Mouse (Mus musculus) midbrain, embryonic 16.5 days (tissue): Measurements from ENCODE around the gene Ldlrad3. TPM values are rescaled to one million over a fixed set of nuclear protein-coding genes. Genes with fewer than 3 reads are reported as not detected.
A peak's percentile ranks its signal among the peaks of the same experiment; 100 is the strongest.

Source experiments
- ATAC-seq: fragments of 200-750 bp; cut with Nextera tagmentation; 2 replicates; pipeline ENCODE4 v1.8.0; 2017; ENCODE audit warnings: moderate TSS enrichment
- H3K27ac ChIP-seq: fragments of 300-500 bp; sonication (generic); 2 replicates; pipeline ENCODE4 v1.5.1; 2014; ENCODE audit warnings: mild to moderate bottlenecking, low read length, mixed read lengths
- H3K27me3 ChIP-seq: fragments of 300-500 bp; sonication (generic); 2 replicates; pipeline ENCODE4 v1.6.1; 2014; ENCODE audit warnings: low read depth, low read length, mixed read lengths; ENCODE audit not compliant: control insufficient read depth, insufficient read depth
- H3K36me3 ChIP-seq: fragments of 300-500 bp; sonication (generic); 2 replicates; pipeline ENCODE4 v1.6.1; 2014; ENCODE audit warnings: mild to moderate bottlenecking, low read length, moderate library complexity, mixed read lengths; ENCODE audit not compliant: control insufficient read depth, insufficient read depth
- H3K4me1 ChIP-seq: fragments of 300-500 bp; sonication (generic); 2 replicates; pipeline ENCODE4 v1.6.1; 2014; ENCODE audit warnings: mild to moderate bottlenecking, low read length, mixed read lengths; ENCODE audit not compliant: control insufficient read depth, insufficient read depth
- H3K4me2 ChIP-seq: fragments of 300-500 bp; sonication (generic); 2 replicates; pipeline ENCODE4 v1.6.1; 2014; ENCODE audit warnings: mild to moderate bottlenecking, low read length, mixed read lengths
- H3K4me3 ChIP-seq: fragments of 300-500 bp; sonication (generic); 2 replicates; pipeline ENCODE4 v1.5.1; 2014; ENCODE audit warnings: low read depth, mild to moderate bottlenecking, low read length, moderate library complexity, mixed read lengths
- H3K9ac ChIP-seq: fragments of 300-500 bp; sonication (generic); 2 replicates; pipeline ENCODE4 v1.6.1; 2014; ENCODE audit warnings: low read depth, low read length, mixed read lengths
- H3K9me3 ChIP-seq: fragments of 300-500 bp; sonication (generic); replicated peaks from 2 replicates; pipeline ENCODE4 v1.6.1; 2014; ENCODE audit warnings: mild to moderate bottlenecking, low read length, mixed read lengths; ENCODE audit not compliant: control insufficient read depth, poor library complexity, severe bottlenecking
- WGBS: fragments of 180-500 bp; shearing (Covaris S2); extraction: QIAGEN DNeasy Blood & Tissue Kit; methylation state at CpG from one replicate; pipeline ENCODE4 v1.1.7; 2014; 5-methylcytosine and 5-hydroxymethylcytosine counted together
- polyA plus RNA-seq: library from polyadenylated mRNA; unstranded; fragments of >200 nt; fragmentation: Nextera tagmentation; extraction: Ambion mirVana; gene quantifications from 2 replicates; pipeline ENCODE4 v1.2.1, GENCODE M21; 2015

Ldlrad3 gene
- polyA plus RNA-seq, 1 experiment from 2014 or later: 26.6 TPM

DNA sequence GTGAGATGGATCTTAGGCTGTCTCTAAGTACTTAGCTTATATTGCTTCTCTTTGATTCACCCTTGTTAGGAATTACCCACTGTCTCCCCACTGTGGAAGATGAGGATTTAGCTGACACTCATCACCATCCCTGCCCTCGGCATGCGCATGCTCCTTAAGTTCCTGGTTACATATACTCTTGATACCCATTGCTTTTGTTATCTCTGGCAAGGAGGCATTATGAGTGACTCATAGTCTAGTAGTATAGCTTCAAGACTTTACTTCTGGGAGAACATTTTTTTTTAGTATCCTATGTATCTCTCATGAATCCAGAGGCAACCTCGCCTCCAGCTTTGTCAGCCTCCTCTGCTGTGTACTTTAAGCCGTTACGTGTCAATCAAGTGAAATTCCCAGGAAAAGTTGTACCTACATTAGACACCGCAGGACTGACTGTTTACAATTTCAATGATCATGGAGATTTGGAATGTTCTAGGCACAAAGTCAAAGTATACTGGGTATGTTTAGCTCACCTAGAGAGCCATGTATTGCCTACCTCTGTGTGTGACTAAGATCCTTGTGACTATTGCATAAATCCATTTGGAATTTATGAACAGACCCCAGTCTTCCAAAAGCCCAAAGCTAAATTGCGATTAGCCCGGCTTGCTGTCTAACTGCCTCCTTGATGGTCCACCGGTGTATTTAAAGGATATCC, 202.2 kb downstream of the Ldlrad3 start:
- Histone ChIP-seq H3K36me3 (no peaks in the 10 kb centered on the region), H3K4me2 (no peak overlapping the region), H3K9ac (no peak overlapping the region), H3K4me1 (peaks cover 26% of the 10 kb centered on the region), H3K27ac (no peak overlapping the region), H3K4me3 (no peak overlapping the region), H3K27me3 (no peaks in the 10 kb centered on the region), H3K9me3 (no peaks in the 10 kb centered on the region)
- no peak for ATAC-seq
- 83% methylated on average over 9 of the region's 9 CpGs for WGBS

DNA sequence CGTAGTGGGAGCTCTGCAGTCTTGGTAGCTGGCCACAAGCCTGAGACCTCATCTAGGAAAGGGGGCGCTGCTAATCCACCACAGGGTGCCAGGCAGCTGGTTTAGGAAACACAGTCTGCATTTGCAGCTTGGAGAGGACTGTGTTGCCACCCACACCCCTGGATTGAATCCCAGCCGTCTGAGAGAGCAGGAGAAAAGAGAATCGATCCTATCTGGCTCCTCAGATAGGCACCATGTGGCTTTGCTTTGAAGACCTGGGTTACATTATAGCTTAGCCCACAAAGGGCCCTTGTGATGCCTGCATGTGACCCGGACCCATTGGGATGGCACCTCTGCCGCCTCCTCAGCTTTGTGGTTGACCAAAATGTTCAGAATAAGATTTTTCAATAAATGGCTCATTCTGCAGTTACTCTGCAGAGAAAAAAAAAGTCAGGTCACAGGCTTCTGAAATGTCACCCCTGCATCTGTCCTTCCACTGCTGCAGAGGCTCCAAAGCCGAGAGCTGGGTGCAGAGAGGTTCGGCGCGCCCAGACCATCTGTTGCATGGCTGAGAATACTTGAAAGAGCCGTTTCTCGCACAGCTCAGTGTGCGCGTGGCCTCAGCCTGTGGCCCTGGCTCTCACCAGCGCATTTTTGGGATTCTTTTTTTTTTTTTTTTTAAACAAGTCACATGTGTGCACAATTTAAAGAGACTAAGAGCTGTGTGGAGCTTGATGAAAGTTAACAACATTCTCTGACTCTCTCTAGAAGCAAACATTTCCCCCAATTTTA, 202.9 kb downstream of the Ldlrad3 start:
- no peaks in the 10 kb centered on the region for H3K27me3 ChIP-seq
- H3K9ac ChIP-seq: 0 out of 2 replicates have a peak overlapping the region, but pooled peaks have one; percentile 3
- H3K4me1 ChIP-seq: peaks cover 32% of the 10 kb centered on the region
- no peaks in the 10 kb centered on the region for H3K36me3 ChIP-seq
- no peaks in the 10 kb centered on the region for H3K9me3 ChIP-seq
- H3K4me2 ChIP-seq: no peak overlapping the region
- peak overlapping the region; percentile 26 for H3K27ac ChIP-seq
- no peak for ATAC-seq
- no peak overlapping the region for H3K4me3 ChIP-seq
- 20% methylated on average over 15 of the region's 15 CpGs for WGBS

DNA sequence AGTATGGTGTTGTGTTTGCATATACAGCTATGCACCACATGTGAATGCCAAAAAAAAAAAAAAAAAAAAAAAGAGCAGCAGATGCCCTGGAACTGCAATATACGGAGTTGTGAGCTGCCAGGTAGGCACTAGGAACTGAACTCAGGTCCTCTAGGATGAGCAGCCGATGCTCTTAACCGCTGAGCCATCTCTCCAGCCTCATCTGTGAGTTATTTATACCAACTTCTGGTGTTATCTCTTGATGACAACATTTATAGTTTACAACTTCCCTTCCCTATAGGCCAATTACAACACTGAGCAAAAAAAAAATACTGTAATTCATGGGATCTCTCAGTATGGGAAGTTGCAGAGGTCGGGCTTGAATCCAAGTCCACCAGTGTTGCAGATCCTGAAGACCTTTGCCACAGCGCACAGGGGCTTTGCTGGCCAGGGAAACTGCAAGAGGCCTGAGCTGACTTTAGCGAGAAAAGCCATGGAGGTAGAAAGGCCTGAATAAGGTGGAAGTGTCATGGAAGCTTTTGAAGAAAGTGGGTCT, 204.2 kb downstream of the Ldlrad3 start:
- H3K36me3 ChIP-seq: no peaks in the 10 kb centered on the region
- H3K9ac ChIP-seq: no peak overlapping the region
- no peak overlapping the region for H3K27ac ChIP-seq
- H3K27me3 ChIP-seq: no peaks in the 10 kb centered on the region
- H3K4me2 ChIP-seq: no peak overlapping the region
- no peak overlapping the region for H3K4me3 ChIP-seq
- no peak for ATAC-seq
- WGBS: 84% methylated on average over 6 of the region's 6 CpGs
- H3K4me1 ChIP-seq: peaks cover 40% of the 10 kb centered on the region
- H3K9me3 ChIP-seq: no peaks in the 10 kb centered on the region

DNA sequence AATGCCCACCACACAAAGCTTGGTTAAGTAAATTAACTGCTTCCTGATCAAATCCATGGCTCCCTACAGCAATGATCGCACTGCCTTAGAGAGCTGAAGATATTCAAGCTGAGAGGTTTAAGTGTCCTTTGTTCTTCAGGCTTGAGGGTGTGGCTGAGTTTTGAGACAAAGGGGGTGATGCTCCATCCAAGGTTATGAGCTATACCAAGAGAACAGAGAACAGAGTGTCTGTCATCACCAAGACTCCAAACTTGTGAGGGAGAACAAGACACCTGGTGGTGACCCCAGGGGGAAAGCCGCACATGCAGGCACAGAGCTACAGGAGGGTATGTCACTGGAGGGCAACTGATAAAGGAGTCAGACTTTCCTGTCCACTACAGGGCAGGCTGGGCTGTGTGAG, 205.0 kb downstream of the Ldlrad3 start:
- Histone ChIP-seq H3K9me3 (no peaks in the 10 kb centered on the region), H3K4me2 (no peak overlapping the region), H3K27me3 (no peaks in the 10 kb centered on the region), H3K4me1 (peaks cover 47% of the 10 kb centered on the region), H3K9ac (no peak overlapping the region), H3K27ac (no peak overlapping the region; the same call in 1 of the 2 replicates), H3K36me3 (no peaks in the 10 kb centered on the region), H3K4me3 (no peak overlapping the region)
- no peak for ATAC-seq
- 46% methylated on average over 2 of the region's 2 CpGs for WGBS

DNA sequence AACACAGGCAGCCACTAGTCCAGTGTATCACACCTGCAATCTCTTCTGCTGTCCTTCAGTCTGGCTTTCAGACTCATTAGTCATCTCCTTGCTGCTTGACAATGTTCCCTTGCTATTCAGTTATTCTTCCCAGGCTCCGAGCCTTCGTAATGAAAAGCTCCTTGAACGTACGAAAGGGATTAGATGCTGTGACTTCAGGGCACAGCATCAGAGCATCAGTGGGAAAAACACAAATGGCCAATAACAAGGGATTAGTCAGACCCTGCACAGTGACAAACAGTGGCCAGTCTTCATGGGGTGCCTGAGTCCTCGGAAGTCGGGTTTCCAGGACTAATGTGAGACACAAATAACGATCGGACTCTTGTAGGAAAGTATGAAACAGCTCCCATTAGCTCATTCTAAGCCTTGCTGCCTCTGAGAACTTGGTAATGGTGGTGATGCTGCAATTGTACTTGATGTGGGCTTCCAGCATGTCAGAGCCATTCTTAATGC, 205.7 kb downstream of the Ldlrad3 start:
- no peak overlapping the region for H3K9ac ChIP-seq
- no peak overlapping the region for H3K4me2 ChIP-seq
- H3K4me3 ChIP-seq: no peak overlapping the region
- no peaks in the 10 kb centered on the region for H3K27me3 ChIP-seq
- H3K4me1 ChIP-seq: peaks cover 49% of the 10 kb centered on the region
- peak overlapping the region; percentile 79 for H3K27ac ChIP-seq
- H3K36me3 ChIP-seq: no peaks in the 10 kb centered on the region
- WGBS: 11% methylated on average over 8 of the region's 8 CpGs
- H3K9me3 ChIP-seq: no peaks in the 10 kb centered on the region
- ATAC-seq: no peak

DNA sequence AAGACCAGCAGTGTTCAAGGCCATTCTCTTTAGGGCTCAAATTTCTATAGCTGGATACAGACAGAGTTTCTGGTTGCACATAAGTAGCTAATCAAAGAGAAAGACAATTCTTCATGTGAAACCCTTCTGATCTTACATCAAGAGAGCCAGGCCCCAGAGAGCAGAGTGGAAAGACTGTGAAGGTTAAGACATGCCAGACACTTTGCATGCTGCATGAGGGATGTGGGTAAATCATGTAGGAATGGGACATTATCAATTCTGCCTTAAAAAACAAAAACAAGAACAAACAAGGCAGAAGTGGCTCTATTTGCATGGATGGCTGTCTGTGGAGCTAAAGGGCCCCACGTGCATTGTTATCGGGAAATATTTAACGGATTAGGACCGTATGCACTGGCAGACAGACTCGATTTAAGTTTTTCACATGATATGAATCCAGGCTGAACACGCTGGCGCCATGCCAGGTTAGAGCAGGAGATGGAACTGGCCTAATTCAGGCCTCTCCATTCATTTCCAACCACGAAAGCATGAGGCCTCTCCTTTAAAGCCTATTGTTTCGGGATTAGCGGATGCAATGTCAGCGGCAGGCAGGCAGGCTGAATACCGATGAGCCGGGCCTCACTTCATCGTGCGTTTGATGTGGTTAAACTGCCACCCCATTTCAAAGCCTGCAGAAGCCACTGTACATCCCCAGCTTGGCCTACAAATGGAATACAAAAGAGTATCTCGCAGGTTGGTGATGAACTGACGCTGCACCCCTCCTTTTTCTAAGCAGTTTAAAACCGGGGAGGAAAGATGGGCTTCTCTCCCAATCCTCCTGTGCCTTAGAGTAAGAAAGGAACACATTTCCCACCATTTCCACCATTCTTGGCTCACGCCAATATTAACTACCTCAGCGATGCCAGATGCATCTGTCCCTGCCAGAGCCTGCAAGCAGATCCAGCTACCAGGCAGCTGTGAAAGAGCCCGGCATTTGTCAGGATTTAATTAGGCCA, 207.4 kb downstream of the Ldlrad3 start:
- Histone ChIP-seq H3K27ac (peak overlapping the region; percentile 79), H3K4me1 (peaks cover 49% of the 10 kb centered on the region), H3K4me3 (no peak overlapping the region), H3K9me3 (no peaks in the 10 kb centered on the region), H3K27me3 (no peaks in the 10 kb centered on the region), H3K36me3 (no peaks in the 10 kb centered on the region), H3K9ac (peak overlapping the region; percentile 1; the same call in 1 of the 2 replicates), H3K4me2 (no peak overlapping the region)
- 5% methylated on average over 21 of the region's 21 CpGs for WGBS
- ATAC-seq: peak; percentile 83

DNA sequence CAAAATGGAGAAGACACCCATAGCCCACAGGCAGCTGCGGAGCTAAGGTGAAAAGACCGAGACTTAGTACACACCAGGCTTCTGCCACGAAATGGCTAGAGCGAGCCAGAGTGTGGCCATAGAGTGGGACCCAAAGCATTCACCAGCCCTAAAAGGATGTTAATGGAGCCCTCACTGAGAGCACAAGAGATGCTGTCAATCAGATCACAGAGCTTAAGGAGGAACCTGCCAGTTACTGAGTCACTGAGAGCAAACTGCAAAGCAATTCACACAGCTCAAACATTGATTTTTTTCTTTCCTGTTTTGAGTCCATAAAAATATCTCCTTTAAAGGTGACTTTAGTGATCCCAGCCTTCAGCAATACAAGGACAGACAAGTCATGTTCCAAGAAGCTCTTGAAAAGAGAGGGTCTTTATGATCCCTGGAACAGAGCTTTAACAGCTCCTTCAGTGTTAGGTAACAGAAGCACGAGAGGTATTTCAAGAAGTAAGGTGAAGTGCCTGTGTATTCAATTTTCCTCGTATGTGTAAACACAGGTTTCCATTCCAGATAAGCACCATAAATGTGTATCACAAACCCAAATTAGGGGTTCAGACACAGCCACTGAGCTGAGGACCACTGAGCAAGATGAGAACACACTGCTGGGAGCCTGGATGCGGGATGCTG, 209.7 kb downstream of the Ldlrad3 start:
- Histone ChIP-seq H3K36me3 (no peaks in the 10 kb centered on the region), H3K27me3 (no peaks in the 10 kb centered on the region), H3K9me3 (no peaks in the 10 kb centered on the region), H3K4me2 (no peak overlapping the region), H3K4me1 (peaks cover 42% of the 10 kb centered on the region), H3K4me3 (no peak overlapping the region), H3K9ac (no peak overlapping the region), H3K27ac (peak overlapping the region; percentile 67)
- 49% methylated on average over 7 of the region's 7 CpGs for WGBS
- ATAC-seq: no peak

DNA sequence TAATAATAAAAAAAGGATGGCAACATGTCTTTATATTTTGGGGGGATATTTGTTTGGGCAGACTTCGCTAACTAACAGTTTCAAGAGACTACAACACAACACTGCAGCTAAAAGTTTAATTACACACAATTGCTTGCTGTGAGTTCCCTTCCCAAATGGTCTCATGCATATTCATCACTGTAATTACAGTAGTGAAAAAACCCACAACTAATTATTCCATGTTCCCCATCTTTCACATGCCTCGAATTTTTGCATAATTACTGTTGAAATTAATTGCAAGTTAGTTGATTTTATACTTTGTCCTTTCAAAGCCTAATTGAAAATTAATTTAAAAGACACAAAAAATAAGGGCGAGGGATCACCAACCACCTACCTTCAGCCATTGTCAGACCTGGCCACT, 212.4 kb downstream of the Ldlrad3 start:
- peaks cover 31% of the 10 kb centered on the region for H3K4me1 ChIP-seq
- H3K27me3 ChIP-seq: no peaks in the 10 kb centered on the region
- no peak overlapping the region for H3K9ac ChIP-seq
- no peak overlapping the region for H3K4me3 ChIP-seq
- ATAC-seq: no peak
- H3K27ac ChIP-seq: no peak overlapping the region
- 75% methylated on average over 3 of the region's 3 CpGs for WGBS
- no peak overlapping the region for H3K4me2 ChIP-seq
- no peaks in the 10 kb centered on the region for H3K9me3 ChIP-seq
- H3K36me3 ChIP-seq: no peaks in the 10 kb centered on the region
